Mouse (Mus musculus) megakaryocyte, embryonic 14.5 days (primary cell): Measurements from ENCODE around the gene Trak2.

Experiments
- FLI1 ChIP-seq: IDR thresholded peaks from 2 replicates; pipeline ENCODE4 v1.6.1; 2012; ENCODE audit warnings: low read length, inconsistent platforms, mixed read lengths
- GATA1 ChIP-seq: IDR thresholded peaks from 3 replicates; pipeline ENCODE4 v1.6.1; 2012; ENCODE audit warnings: mixed read lengths, low read length, inconsistent platforms, borderline replicate concordance

- TF ChIP-seq GATA1 (no peak), FLI1 (no peak)
These were observed 22.1 kb upstream of the Trak2 start for GRCm38 (mm10) chr1:58995313-58995712.
